Mouse (Mus musculus): ENCODE measurements around the gene Edaradd. TPM values are rescaled to one million over a fixed set of nuclear protein-coding genes. Genes with fewer than 3 reads are reported as not detected.

The Edaradd gene
- total and polyA plus RNA-seq, 2 experiments from 2014 or later = 0.11 TPM; not detected in 1

DNA sequence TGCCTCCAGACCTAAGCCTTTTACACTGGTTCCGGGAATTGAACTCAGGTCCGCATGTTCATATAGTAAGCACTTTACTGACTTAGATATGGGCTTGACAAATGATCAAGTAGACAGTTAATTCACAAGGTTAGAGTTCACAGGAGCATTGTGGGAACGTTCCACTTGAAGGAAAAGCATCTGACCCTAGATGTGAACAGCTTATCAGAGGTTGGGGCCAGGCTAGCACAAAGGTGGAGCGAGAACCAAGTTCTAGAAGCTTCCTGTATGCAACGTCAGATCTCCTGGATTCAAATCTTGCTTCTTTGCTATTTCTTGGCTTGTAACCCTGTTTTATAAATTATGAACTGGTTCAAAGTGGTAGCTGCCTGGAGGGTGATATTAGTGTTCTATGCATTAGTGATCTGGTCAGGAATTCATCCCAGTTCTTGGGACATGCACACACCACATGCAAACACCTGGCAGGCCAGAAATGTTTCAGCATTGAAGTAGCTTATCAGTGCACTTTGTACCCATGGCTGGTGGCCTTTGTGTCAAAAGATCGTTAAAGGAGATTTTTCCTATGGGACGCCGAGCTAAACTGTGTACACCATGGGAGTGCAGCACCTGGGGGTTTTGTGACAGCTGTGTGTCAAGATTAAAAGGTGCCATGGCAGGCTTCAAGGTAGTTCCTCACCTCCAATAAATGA, 23.8 kb upstream of the Edaradd start:
- H3K27me3 ChIP-seq (ENCODE audit: control insufficient read depth, insufficient read depth, low read length) = 0 out of 2 replicates have a peak, but pooled peaks cover 9% of the 10 kb centered on the region
- H3K4me2 ChIP-seq (ENCODE audit: low read depth, low read length) = no peak overlapping the region
- H3K36me3 ChIP-seq (replicated peaks; ENCODE audit: control insufficient read depth, insufficient read depth, low read length) = no peaks in the 10 kb centered on the region
- H3K4me1 ChIP-seq (ENCODE audit: control insufficient read depth, insufficient read depth) = peaks cover 11% of the 10 kb centered on the region
- 77% methylated on average over 8 of the region's 8 CpGs for WGBS
- H3K27ac ChIP-seq (ENCODE audit: low read depth) = no peak overlapping the region
- ATAC-seq (ENCODE audit: insufficient read depth, low read depth) (no peak), DNase-seq (ENCODE audit: low spot score) (no peak)
- H3K4me3 ChIP-seq (ENCODE audit: low read depth, low read length) = no peak overlapping the region
- TF ChIP-seq CTCF (IDR thresholded peaks at IDR 0.05; ENCODE audit: low read depth) (no peak), EP300 (IDR thresholded peaks at IDR 0.05; ENCODE audit: low read depth) (no peak)
- no peaks in the 10 kb centered on the region for H3K9me3 ChIP-seq (replicated peaks; ENCODE audit: control insufficient read depth, low read length)
- no peak overlapping the region for H3K9ac ChIP-seq (replicated peaks; ENCODE audit: low read depth, low read length)

DNA sequence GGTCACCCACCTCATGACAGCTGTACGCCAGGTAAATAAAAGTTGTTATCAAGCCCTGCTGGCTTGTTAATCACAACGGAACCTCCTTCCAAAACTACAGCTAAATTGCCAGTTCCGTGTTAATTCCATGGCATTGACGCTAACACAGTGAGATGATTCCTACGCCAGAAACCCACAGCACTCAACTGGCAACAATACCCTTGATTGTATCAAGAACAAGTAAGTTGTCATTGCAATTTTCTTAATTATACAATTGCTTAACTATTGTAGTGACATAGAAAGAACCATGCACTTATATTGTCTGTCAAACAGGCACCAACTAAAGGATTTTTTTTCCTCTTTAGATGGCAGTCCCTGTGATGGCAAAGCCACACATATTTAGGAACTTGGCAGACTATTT, 23.0 kb upstream of the Edaradd start:
- H3K9ac ChIP-seq (replicated peaks; ENCODE audit: low read depth, low read length) = no peak overlapping the region
- no peak overlapping the region for H3K4me3 ChIP-seq (ENCODE audit: low read depth, low read length)
- no peak overlapping the region for H3K27ac ChIP-seq (ENCODE audit: low read depth)
- H3K9me3 ChIP-seq (replicated peaks; ENCODE audit: control insufficient read depth, low read length) = no peaks in the 10 kb centered on the region
- WGBS = 69% methylated on average over 5 of the region's 5 CpGs
- no peak for ATAC-seq (ENCODE audit: insufficient read depth, low read depth)
- TF ChIP-seq EP300 (IDR thresholded peaks at IDR 0.05; ENCODE audit: low read depth) (no peak), CTCF (IDR thresholded peaks at IDR 0.05; ENCODE audit: low read depth) (no peak)
- no peak overlapping the region for H3K4me2 ChIP-seq (ENCODE audit: low read depth, low read length)
- DNase-seq (ENCODE audit: low spot score) = no peak
- H3K27me3 ChIP-seq (ENCODE audit: control insufficient read depth, insufficient read depth, low read length) = 0 out of 2 replicates have a peak, but pooled peaks cover 9% of the 10 kb centered on the region
- no peaks in the 10 kb centered on the region for H3K36me3 ChIP-seq (replicated peaks; ENCODE audit: control insufficient read depth, insufficient read depth, low read length)
- peaks cover 11% of the 10 kb centered on the region for H3K4me1 ChIP-seq (ENCODE audit: control insufficient read depth, insufficient read depth)

DNA sequence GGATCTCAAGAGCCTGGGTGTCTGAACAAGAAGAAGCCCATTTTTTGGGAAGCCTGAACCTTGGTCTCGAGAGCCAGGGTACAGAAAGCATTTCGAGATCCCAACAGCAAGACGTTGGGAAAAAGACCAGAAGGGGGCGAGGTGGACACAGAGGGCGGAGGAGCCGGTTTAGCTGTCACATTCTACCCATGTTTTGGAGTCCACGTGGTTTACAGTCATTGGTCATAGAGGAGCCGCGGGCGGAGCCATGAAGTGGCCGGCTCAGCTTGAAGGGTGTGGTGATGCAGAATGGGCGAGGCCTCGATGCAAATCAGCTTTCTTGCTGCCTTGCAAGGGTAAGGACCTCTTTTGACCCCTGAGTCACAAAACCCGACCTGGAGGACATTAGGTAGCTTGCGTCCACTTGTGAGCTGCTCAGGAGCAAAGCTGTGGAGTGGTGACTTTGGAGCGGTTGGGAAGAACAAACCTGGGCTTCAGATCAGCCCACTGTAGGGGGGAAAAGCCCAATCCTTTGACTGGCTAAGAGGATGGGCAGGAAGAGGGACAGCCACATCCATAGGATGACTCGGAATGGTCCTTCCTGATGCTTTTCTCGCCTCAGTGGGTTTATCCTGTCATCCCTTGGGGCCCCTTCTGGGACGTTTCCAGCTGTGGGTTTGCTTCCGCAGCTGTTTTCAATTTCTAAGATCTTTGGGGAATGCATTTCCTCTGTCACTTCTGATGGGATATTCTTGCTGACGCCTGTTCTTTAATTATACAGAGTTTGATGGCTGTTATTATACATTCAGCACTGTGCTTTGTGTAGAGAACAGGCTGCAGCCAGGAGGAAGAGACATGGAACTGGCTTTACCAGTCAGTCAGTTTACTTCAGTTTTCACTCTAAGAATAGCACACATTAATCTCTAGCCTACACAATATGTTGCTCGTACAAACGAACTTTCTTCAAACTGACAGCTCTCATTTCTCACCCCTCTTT, 22.1 kb upstream of the Edaradd start:
- 8% methylated on average over 23 of the region's 23 CpGs for WGBS
- Histone ChIP-seq H3K4me3 (ENCODE audit: low read depth, low read length) (no peak overlapping the region), H3K27ac (ENCODE audit: low read depth) (no peak overlapping the region), H3K9me3 (replicated peaks; ENCODE audit: control insufficient read depth, low read length) (no peaks in the 10 kb centered on the region), H3K4me1 (ENCODE audit: control insufficient read depth, insufficient read depth) (peaks cover 11% of the 10 kb centered on the region), H3K9ac (replicated peaks; ENCODE audit: low read depth, low read length) (no peak overlapping the region), H3K36me3 (replicated peaks; ENCODE audit: control insufficient read depth, insufficient read depth, low read length) (no peaks in the 10 kb centered on the region), H3K4me2 (ENCODE audit: low read depth, low read length) (peak overlapping the region; percentile 49), H3K27me3 (ENCODE audit: control insufficient read depth, insufficient read depth, low read length) (0 out of 2 replicates have a peak, but pooled peaks cover 9% of the 10 kb centered on the region)
- DNase-seq (ENCODE audit: low spot score) (peak; percentile 64), ATAC-seq (ENCODE audit: insufficient read depth, low read depth) (peak; percentile 92)
- peak; percentile 43 for TF ChIP-seq CTCF (IDR thresholded peaks at IDR 0.05; ENCODE audit: low read depth)
- no peak for TF ChIP-seq EP300 (IDR thresholded peaks at IDR 0.05; ENCODE audit: low read depth)

DNA sequence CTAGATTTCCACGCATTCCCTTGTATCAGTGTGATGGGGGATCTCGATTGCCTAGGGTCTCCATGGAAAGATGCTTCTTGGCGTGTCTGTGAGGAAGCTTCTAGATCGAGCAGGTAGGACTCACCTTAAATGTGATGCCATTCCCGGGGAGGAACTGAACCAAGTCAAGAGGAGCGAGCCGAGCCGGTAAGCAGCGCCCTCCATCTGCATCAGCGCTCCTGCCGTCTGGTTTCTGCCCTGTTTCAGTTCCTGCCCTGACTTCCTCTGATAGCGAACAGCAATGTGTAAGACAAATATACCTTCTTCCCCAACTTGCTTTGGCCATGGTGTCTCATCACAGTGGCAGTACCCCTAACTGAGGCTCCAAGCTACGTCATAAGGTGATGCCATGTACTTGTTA, 19.9 kb upstream of the Edaradd start:
- WGBS = 60% methylated on average over 13 of the region's 13 CpGs

DNA sequence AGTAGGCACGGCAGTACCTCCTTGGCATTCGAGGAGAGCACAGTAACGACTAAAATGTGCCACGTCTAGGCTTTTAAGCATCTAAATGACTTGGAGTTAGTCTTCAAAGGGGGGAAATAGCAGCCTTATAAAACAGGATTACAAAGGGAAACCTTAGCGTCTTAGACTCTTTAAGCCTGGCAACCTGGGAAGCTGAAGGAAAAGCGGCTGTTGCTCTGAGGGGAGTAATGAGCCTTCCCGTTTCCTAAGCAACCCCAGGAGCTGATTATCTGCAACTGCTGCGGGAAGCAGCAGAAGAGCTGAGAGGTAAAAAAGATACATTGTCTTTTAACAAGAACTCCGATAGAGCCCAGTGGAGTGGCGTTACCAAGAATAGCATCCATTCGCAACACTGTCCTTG, 19.5 kb upstream of the Edaradd start:
- DNase-seq (ENCODE audit: low spot score) = no peak
- H3K4me2 ChIP-seq (ENCODE audit: low read depth, low read length) = no peak overlapping the region
- H3K4me1 ChIP-seq (ENCODE audit: control insufficient read depth, insufficient read depth) = peaks cover 11% of the 10 kb centered on the region
- 0 out of 2 replicates have a peak, but pooled peaks cover 9% of the 10 kb centered on the region for H3K27me3 ChIP-seq (ENCODE audit: control insufficient read depth, insufficient read depth, low read length)
- 29% methylated on average over 11 of the region's 11 CpGs for WGBS
- no peak overlapping the region for H3K4me3 ChIP-seq (ENCODE audit: low read depth, low read length)
- no peaks in the 10 kb centered on the region for H3K9me3 ChIP-seq (replicated peaks; ENCODE audit: control insufficient read depth, low read length)
- no peak overlapping the region for H3K9ac ChIP-seq (replicated peaks; ENCODE audit: low read depth, low read length)
- no peak for TF ChIP-seq EP300 (IDR thresholded peaks at IDR 0.05; ENCODE audit: low read depth)
- no peak for TF ChIP-seq CTCF (IDR thresholded peaks at IDR 0.05; ENCODE audit: low read depth)
- H3K27ac ChIP-seq (ENCODE audit: low read depth) = no peak overlapping the region
- H3K36me3 ChIP-seq (replicated peaks; ENCODE audit: control insufficient read depth, insufficient read depth, low read length) = no peaks in the 10 kb centered on the region
- no peak for ATAC-seq (ENCODE audit: insufficient read depth, low read depth)

More for the DNA sequence above, 19.9 kb upstream of the Edaradd start:
- peaks cover 11% of the 10 kb centered on the region for H3K4me1 ChIP-seq (ENCODE audit: control insufficient read depth, insufficient read depth)
- H3K4me3 ChIP-seq (ENCODE audit: low read depth, low read length) = no peak overlapping the region
- H3K27me3 ChIP-seq (ENCODE audit: control insufficient read depth, insufficient read depth, low read length) = 0 out of 2 replicates have a peak, but pooled peaks cover 9% of the 10 kb centered on the region
- no peaks in the 10 kb centered on the region for H3K36me3 ChIP-seq (replicated peaks; ENCODE audit: control insufficient read depth, insufficient read depth, low read length)
- no peak overlapping the region for H3K4me2 ChIP-seq (ENCODE audit: low read depth, low read length)
- H3K27ac ChIP-seq (ENCODE audit: low read depth) = no peak overlapping the region
- ATAC-seq (ENCODE audit: insufficient read depth, low read depth) = no peak
- no peak overlapping the region for H3K9ac ChIP-seq (replicated peaks; ENCODE audit: low read depth, low read length)
- DNase-seq (ENCODE audit: low spot score) = no peak
- TF ChIP-seq EP300 (IDR thresholded peaks at IDR 0.05; ENCODE audit: low read depth) (no peak), CTCF (IDR thresholded peaks at IDR 0.05; ENCODE audit: low read depth) (no peak)
- no peaks in the 10 kb centered on the region for H3K9me3 ChIP-seq (replicated peaks; ENCODE audit: control insufficient read depth, low read length)

Measured in heart, postnatal 0 days (tissue).